Comparison of ENCODE assay signal across 9 mouse cellular contexts in genomic region chr14:35906313-35906712, GRCm38 (mm10).
"Had no signal": no experiment of that assay in that cellular context is flagged by ENCODE, and none has a peak within 500 bp of the region (broad histone marks: within the 10 kb centered on the region; RNA-seq: fewer than 3 reads in every experiment).

No protein-coding gene starts in this region.

- DNase-seq: kidney, postnatal 14 days; left cerebral cortex, postnatal 4 days; lung, adult 2 months; lung, postnatal 4 days; midbrain, embryonic 14.5 days; retina, postnatal 1 day; thymus, adult 2 months; thymus, postnatal 25 days had no signal

- ATAC-seq: lung, postnatal 0 days had no signal
